Mouse (Mus musculus): ENCODE data around the gene Rsl1d1. TPM values are rescaled to one million over a fixed set of nuclear protein-coding genes. Genes with fewer than 3 reads are reported as not detected.

Rsl1d1 gene
- 179 and 191 TPM in 2 replicates for polyA plus RNA-seq (2016; fragmentation: Nextera tagmentation; extraction: Ambion mirVana)

DNA sequence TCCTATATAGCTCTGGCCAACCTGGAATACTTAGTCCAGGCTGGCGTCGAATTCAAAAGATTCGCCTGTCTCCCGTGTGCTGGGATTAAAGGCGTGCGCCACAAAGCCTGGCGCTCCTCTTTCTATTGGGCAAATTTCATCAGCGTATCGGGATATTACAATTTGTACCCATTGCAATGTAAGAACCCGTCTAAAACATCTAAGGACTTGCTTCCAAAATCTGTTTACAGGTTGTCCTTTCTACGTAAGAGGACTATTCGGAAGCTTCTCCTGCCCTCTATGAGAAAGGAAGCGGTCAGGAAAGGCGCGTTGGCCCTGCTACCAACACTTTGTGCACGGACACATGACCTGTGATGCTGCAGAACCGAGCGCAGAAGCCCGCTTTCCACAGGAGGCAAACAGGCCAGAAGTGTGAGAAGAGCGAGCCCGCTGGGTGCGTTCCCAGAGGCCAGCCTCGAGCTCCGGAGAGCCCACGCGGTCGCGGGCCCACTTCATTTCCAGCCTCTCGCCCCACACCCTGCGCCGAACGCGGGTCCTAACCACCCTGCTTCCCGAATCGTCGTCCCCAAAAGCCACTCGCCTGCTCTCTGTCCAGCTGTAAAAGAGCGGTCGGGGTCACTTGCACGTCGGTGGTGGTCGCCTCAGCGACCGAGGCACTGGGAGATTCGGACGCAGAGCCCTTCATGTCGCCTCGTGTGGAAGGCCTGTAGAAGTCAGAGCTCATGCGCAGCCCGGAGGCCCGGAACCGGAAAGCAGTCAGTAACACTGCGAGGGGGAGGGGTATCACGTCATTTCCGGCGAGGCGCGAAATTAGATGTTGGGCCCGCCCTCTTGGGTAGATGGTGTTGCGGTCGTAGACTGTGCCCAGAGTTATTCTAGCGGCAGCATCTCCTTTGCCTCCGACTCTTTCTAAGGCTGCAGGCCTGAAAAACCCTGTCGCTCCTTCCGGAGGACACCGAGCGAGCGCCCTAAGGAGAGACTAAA is at the start of gene Rsl1d1:
Gene Rsl1d1, minus strand, starts transcription at position 761 of the 984 bp plus-strand sequence.
- H3K4me1 ChIP-seq, result peaks cover 22% of the 10 kb centered on the region
- H3K27ac ChIP-seq, result no peak within 1 kb of the TSS
- peak within 1 kb of the TSS; percentile 89 for H3K4me3 ChIP-seq
- H3K4me2 ChIP-seq (replicated peaks), result peak within 1 kb of the TSS; percentile 78
- WGBS, result under 1% methylated on average over 68 of the region's 68 CpGs
- H3K9me3 ChIP-seq, result no peaks in the 10 kb centered on the region
- H3K9ac ChIP-seq, result peak within 1 kb of the TSS; percentile 90
- ATAC-seq (ENCODE audit: low FRiP score, low read depth), result peak; percentile 99
- no peaks in the 10 kb centered on the region for H3K27me3 ChIP-seq (replicated peaks)
- H3K36me3 ChIP-seq, result peaks cover 43% of the 10 kb centered on the region

DNA sequence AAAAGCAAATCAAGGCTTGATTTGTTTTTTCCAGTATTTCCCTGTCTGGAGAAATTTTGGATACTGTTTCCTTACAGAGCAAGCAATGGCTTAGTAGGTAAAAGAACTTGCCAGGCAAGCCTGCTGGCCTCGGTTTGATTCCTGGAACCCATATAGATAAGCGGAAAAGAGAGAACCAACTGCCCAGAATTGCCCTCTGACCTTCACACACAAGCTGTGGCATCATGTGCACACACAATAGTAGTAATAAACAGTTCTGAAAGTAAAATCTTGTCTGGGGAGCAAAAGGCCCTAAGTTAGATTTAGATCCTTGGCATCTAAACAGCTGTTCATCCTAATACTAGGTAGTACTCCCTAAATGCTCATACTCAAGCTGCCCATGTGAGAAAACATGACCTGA is 44.7 kb upstream of the Rsl1d1 start:
- H3K9me3 ChIP-seq, result no peaks in the 10 kb centered on the region
- no peak overlapping the region for H3K9ac ChIP-seq
- WGBS, result 84% methylated on average over 2 of the region's 2 CpGs
- ATAC-seq (ENCODE audit: low FRiP score, low read depth), result no peak
- no peaks in the 10 kb centered on the region for H3K27me3 ChIP-seq (replicated peaks)
- no peak overlapping the region for H3K27ac ChIP-seq
- H3K4me1 ChIP-seq, result peaks cover 9% of the 10 kb centered on the region
- no peaks in the 10 kb centered on the region for H3K36me3 ChIP-seq
- H3K4me3 ChIP-seq, result no peak overlapping the region
- no peak overlapping the region for H3K4me2 ChIP-seq (replicated peaks)

GRCm38 (mm10) chr16:11245767-11246166 is 42.6 kb upstream of the Rsl1d1 start:
- Histone ChIP-seq H3K4me1 (no peaks in the 10 kb centered on the region), H3K4me2 (replicated peaks) (no peak overlapping the region), H3K27ac (no peak overlapping the region), H3K4me3 (no peak overlapping the region), H3K27me3 (replicated peaks) (no peaks in the 10 kb centered on the region), H3K9me3 (no peaks in the 10 kb centered on the region), H3K36me3 (no peaks in the 10 kb centered on the region), H3K9ac (no peak overlapping the region)
- 89% methylated on average over 9 of the region's 9 CpGs for WGBS
- ATAC-seq (ENCODE audit: low FRiP score, low read depth), result no peak

GRCm38 (mm10) chr16:11242401-11242800 is 39.3 kb upstream of the Rsl1d1 start:
- 85% methylated on average over 1 of the region's 1 CpGs for WGBS

GRCm38 (mm10) chr16:11217801-11218200 is 14.7 kb upstream of the Rsl1d1 start:
- no peak overlapping the region for H3K4me3 ChIP-seq
- WGBS, result 88% methylated on average over 3 of the region's 3 CpGs
- H3K9ac ChIP-seq, result no peak overlapping the region
- no peak overlapping the region for H3K27ac ChIP-seq
- no peak overlapping the region for H3K4me2 ChIP-seq (replicated peaks)
- no peaks in the 10 kb centered on the region for H3K9me3 ChIP-seq
- H3K27me3 ChIP-seq (replicated peaks), result no peaks in the 10 kb centered on the region
- H3K4me1 ChIP-seq, result no peaks in the 10 kb centered on the region
- H3K36me3 ChIP-seq, result peaks cover 47% of the 10 kb centered on the region
- ATAC-seq (ENCODE audit: low FRiP score, low read depth), result no peak

More at GRCm38 (mm10) chr16:11242401-11242800, 39.3 kb upstream of the Rsl1d1 start:
- no peaks in the 10 kb centered on the region for H3K9me3 ChIP-seq
- no peaks in the 10 kb centered on the region for H3K4me1 ChIP-seq
- H3K4me2 ChIP-seq (replicated peaks), result no peak overlapping the region
- H3K36me3 ChIP-seq, result peaks cover 12% of the 10 kb centered on the region
- no peaks in the 10 kb centered on the region for H3K27me3 ChIP-seq (replicated peaks)
- no peak overlapping the region for H3K4me3 ChIP-seq
- ATAC-seq (ENCODE audit: low FRiP score, low read depth), result no peak
- H3K27ac ChIP-seq, result no peak overlapping the region
- no peak overlapping the region for H3K9ac ChIP-seq

GRCm38 (mm10) chr16:11203600-11204390 is 664 bp upstream of the Rsl1d1 start:
- peaks cover 41% of the 10 kb centered on the region for H3K36me3 ChIP-seq
- ATAC-seq (ENCODE audit: low FRiP score, low read depth), result peak; percentile 52; the same call in 1 of the 2 replicates
- no peaks in the 10 kb centered on the region for H3K27me3 ChIP-seq (replicated peaks)
- no peak overlapping the region for H3K27ac ChIP-seq
- H3K4me3 ChIP-seq, result peak overlapping the region; percentile 89
- H3K4me1 ChIP-seq, result peaks cover 22% of the 10 kb centered on the region
- H3K9me3 ChIP-seq, result no peaks in the 10 kb centered on the region
- H3K4me2 ChIP-seq (replicated peaks), result peak overlapping the region; percentile 78
- WGBS, result 8% methylated on average over 24 of the region's 24 CpGs
- H3K9ac ChIP-seq, result peak overlapping the region; percentile 90

- ATAC-seq (ENCODE audit: low FRiP score, low read depth), result no peak
- Histone ChIP-seq H3K9ac (peak overlapping the region; percentile 90), H3K9me3 (no peaks in the 10 kb centered on the region), H3K27ac (no peak overlapping the region), H3K4me3 (peak overlapping the region; percentile 89), H3K36me3 (peaks cover 45% of the 10 kb centered on the region), H3K27me3 (replicated peaks) (no peaks in the 10 kb centered on the region), H3K4me1 (peaks cover 22% of the 10 kb centered on the region), H3K4me2 (replicated peaks) (peak overlapping the region; percentile 78)
- WGBS, result 71% methylated on average over 6 of the region's 6 CpGs
Observed at GRCm38 (mm10) chr16:11201740-11202394, 1.3 kb downstream of the Rsl1d1 start.

- no peak overlapping the region for H3K4me3 ChIP-seq
- no peak overlapping the region for H3K4me2 ChIP-seq (replicated peaks)
- H3K27ac ChIP-seq, result no peak overlapping the region
- H3K27me3 ChIP-seq (replicated peaks), result no peaks in the 10 kb centered on the region
- 92% methylated on average over 3 of the region's 3 CpGs for WGBS
- H3K4me1 ChIP-seq, result peaks cover 22% of the 10 kb centered on the region
- ATAC-seq (ENCODE audit: low FRiP score, low read depth), result no peak
- H3K36me3 ChIP-seq, result peaks cover 56% of the 10 kb centered on the region
- H3K9ac ChIP-seq, result no peak overlapping the region
- no peaks in the 10 kb centered on the region for H3K9me3 ChIP-seq
Observed at GRCm38 (mm10) chr16:11200247-11200646, 2.9 kb downstream of the Rsl1d1 start.

- Histone ChIP-seq H3K27me3 (replicated peaks) (no peaks in the 10 kb centered on the region), H3K9ac (no peak overlapping the region), H3K4me3 (no peak overlapping the region), H3K36me3 (peaks cover 73% of the 10 kb centered on the region), H3K4me2 (replicated peaks) (no peak overlapping the region), H3K9me3 (no peaks in the 10 kb centered on the region), H3K27ac (no peak overlapping the region), H3K4me1 (peaks cover 9% of the 10 kb centered on the region)
- ATAC-seq (ENCODE audit: low FRiP score, low read depth), result no peak
- WGBS, result 58% methylated on average over 2 of the region's 2 CpGs
Observed at GRCm38 (mm10) chr16:11198467-11198866, 4.7 kb downstream of the Rsl1d1 start.

- peaks cover 86% of the 10 kb centered on the region for H3K36me3 ChIP-seq
- WGBS, result 96% methylated on average over 4 of the region's 4 CpGs
- no peaks in the 10 kb centered on the region for H3K9me3 ChIP-seq
- peaks cover 9% of the 10 kb centered on the region for H3K4me1 ChIP-seq
- H3K9ac ChIP-seq, result no peak overlapping the region
- no peak overlapping the region for H3K4me2 ChIP-seq (replicated peaks)
- no peaks in the 10 kb centered on the region for H3K27me3 ChIP-seq (replicated peaks)
- no peak overlapping the region for H3K4me3 ChIP-seq
- no peak for ATAC-seq (ENCODE audit: low FRiP score, low read depth)
- H3K27ac ChIP-seq, result no peak overlapping the region
Observed at GRCm38 (mm10) chr16:11197052-11197451, 6.1 kb downstream of the Rsl1d1 start.

GRCm38 (mm10) chr16:11193231-11193630 is 9.9 kb downstream of the Rsl1d1 start:
- Histone ChIP-seq H3K9me3 (no peaks in the 10 kb centered on the region), H3K4me2 (replicated peaks) (no peak overlapping the region), H3K27ac (no peak overlapping the region), H3K27me3 (replicated peaks) (no peaks in the 10 kb centered on the region), H3K4me3 (no peak overlapping the region), H3K36me3 (peaks cover 65% of the 10 kb centered on the region), H3K4me1 (no peaks in the 10 kb centered on the region), H3K9ac (no peak overlapping the region)
- 98% methylated on average over 2 of the region's 2 CpGs for WGBS
- ATAC-seq (ENCODE audit: low FRiP score, low read depth), result no peak

DNA sequence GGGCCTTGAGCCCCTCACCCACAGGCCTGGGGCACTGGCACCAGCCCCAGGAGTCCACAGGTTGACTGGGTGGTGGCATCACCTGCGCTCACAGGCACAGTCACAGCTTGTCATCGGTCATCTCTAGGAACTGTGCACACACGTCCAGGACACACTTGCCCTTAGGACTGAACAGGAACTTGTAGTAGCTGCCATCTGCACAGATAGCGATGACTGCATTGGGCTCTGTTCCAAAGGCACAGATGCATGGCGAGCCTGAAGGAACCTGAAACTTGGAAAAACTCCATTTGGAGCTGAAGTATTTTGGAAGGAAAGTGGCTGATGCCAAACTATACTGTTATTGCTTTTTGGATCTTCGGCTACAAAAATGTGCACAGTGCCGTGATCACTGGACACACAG is 13.0 kb downstream of the Rsl1d1 start:
- Histone ChIP-seq H3K4me1 (no peaks in the 10 kb centered on the region), H3K4me3 (no peak overlapping the region), H3K4me2 (replicated peaks) (no peak overlapping the region), H3K27ac (no peak overlapping the region), H3K27me3 (replicated peaks) (no peaks in the 10 kb centered on the region), H3K9me3 (no peaks in the 10 kb centered on the region), H3K9ac (no peak overlapping the region), H3K36me3 (peaks cover 36% of the 10 kb centered on the region)
- ATAC-seq (ENCODE audit: low FRiP score, low read depth), result no peak
- WGBS, result 91% methylated on average over 7 of the region's 7 CpGs

All from neural tube, embryonic 12.5 days (tissue).